Mouse (Mus musculus): ENCODE measurements around the gene Rbm5.

Rbm5 gene
- long read RNA-seq, experiment 1, full-length matches to known transcripts: 18 of 96 reads
- long read RNA-seq, experiment 1, partial matches to known transcripts: 65 of 96 reads
- long read RNA-seq, experiment 1, other reads (novel, unspliced or antisense): 13 of 96 reads
- long read RNA-seq, experiment 2, partial matches to known transcripts: 73 of 93 reads
- long read RNA-seq, experiment 2, other reads (novel, unspliced or antisense): 10 of 93 reads

- intact Hi-C loops (cut with DNase I): no loop called here
Observed at GRCm38 (mm10) chr9:107770374-107771290, at the start of gene Rbm5. Gene Rbm5 (minus strand): TSS chr9:107770996.

GRCm38 (mm10) chr9:107812132-107812531 lies 41.3 kb upstream of the Rbm5 start:
- intact Hi-C loops (cut with DNase I): no loop called here

GRCm38 (mm10) chr9:107810985-107811384 lies 40.2 kb upstream of the Rbm5 start:
- intact Hi-C loops (cut with DNase I): no loop called here

GRCm38 (mm10) chr9:107791714-107792113 lies 20.9 kb upstream of the Rbm5 start:
- intact Hi-C loops (cut with DNase I): no loop called here

GRCm38 (mm10) chr9:107782536-107783203 lies 11.9 kb upstream of the Rbm5 start:
- intact Hi-C loops (cut with DNase I): no loop called here

- intact Hi-C loops (cut with DNase I): no loop called here
Observed at GRCm38 (mm10) chr9:107776809-107777208, 6.0 kb upstream of the Rbm5 start.

- intact Hi-C loops (cut with DNase I): no loop called here
Observed at GRCm38 (mm10) chr9:107774411-107774810, 3.6 kb upstream of the Rbm5 start.

GRCm38 (mm10) chr9:107771782-107772181 lies 986 bp upstream of the Rbm5 start:
- intact Hi-C loops (cut with DNase I): no loop called here

GRCm38 (mm10) chr9:107770037-107770373 lies 791 bp downstream of the Rbm5 start:
- intact Hi-C loops (cut with DNase I): no loop called here

GRCm38 (mm10) chr9:107769445-107770000 lies 1.3 kb downstream of the Rbm5 start:
- intact Hi-C loops (cut with DNase I): no loop called here

GRCm38 (mm10) chr9:107768851-107769250 lies 1.9 kb downstream of the Rbm5 start:
- intact Hi-C loops (cut with DNase I): no loop called here

- intact Hi-C loops (cut with DNase I): no loop called here
Observed at GRCm38 (mm10) chr9:107759593-107759992, 11.2 kb downstream of the Rbm5 start.

GRCm38 (mm10) chr9:107750378-107750777 lies 20.4 kb downstream of the Rbm5 start:
- intact Hi-C loops (cut with DNase I): no loop called here

GRCm38 (mm10) chr9:107748063-107748462 lies 22.7 kb downstream of the Rbm5 start:
- intact Hi-C loops (cut with DNase I): no loop called here

GRCm38 (mm10) chr9:107747310-107747709 lies 23.5 kb downstream of the Rbm5 start:
- intact Hi-C loops (cut with DNase I): no loop called here

- intact Hi-C loops (cut with DNase I): no loop called here
Observed at GRCm38 (mm10) chr9:107746679-107747078, 24.1 kb downstream of the Rbm5 start.

GRCm38 (mm10) chr9:107744061-107744460 lies 26.7 kb downstream of the Rbm5 start:
- intact Hi-C loops (cut with DNase I): no loop called here

GRCm38 (mm10) chr9:107738841-107739202 lies 32.0 kb downstream of the Rbm5 start:
- intact Hi-C loops (cut with DNase I): loop anchor here (2.0 kb wide), 2 partner anchors 28 to 60 kb away; partner anchors contain the start of genes Gnat1 and Sema3f

- intact Hi-C loops (cut with DNase I): loop anchor here (2.0 kb wide), 2 partner anchors 27 to 59 kb away; partner anchors contain the start of genes Gnat1 and Sema3f
Observed at GRCm38 (mm10) chr9:107738020-107738840, 32.6 kb downstream of the Rbm5 start.

- intact Hi-C loops (cut with DNase I): no loop called here
Observed at GRCm38 (mm10) chr9:107736185-107736485, 34.7 kb downstream of the Rbm5 start.
